Mouse (Mus musculus) left cerebral cortex, adult 11 months (tissue): Measurements from ENCODE around the gene Bcl2l15.
A peak's percentile ranks its signal among the peaks of the same experiment; 100 is the strongest.
"Not testable (repeated sequence)": the region's sequence is repeated elsewhere in the genome, so short reads cannot be mapped to it uniquely, and the experiment has no call there.

Experiments used
- DNase-seq: peaks from one replicate; pipeline ENCODE4 v3.0.0; 2022; ENCODE audit warnings: low spot score

The Bcl2l15 gene

GRCm38 (mm10) chr3:103831146-103831545, 1.3 kb upstream of the Bcl2l15 start:
- no peak for DNase-seq

DNA sequence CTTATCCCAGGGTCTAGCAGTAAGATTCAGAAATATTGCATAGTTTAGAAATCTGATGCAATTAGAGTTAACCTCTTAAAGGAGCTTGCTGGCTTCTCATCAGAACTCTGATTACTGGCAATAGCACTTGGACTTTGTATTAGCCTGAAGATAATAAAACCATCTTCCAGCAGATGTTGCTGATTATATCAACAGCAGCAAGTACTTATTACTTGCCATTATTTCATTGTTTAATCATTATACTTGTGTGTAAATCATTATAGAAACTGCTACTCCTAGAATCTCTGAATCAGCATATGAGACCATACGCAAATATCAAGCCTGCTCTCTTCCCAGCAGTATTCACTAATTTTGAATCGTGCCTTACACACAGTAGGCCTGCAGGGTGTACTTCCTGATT, 1.6 kb downstream of the Bcl2l15 start:
- DNase-seq: no peak

- DNase-seq: no peak
These were observed 3.0 kb downstream of the Bcl2l15 start for GRCm38 (mm10) chr3:103835272-103835950.

DNA sequence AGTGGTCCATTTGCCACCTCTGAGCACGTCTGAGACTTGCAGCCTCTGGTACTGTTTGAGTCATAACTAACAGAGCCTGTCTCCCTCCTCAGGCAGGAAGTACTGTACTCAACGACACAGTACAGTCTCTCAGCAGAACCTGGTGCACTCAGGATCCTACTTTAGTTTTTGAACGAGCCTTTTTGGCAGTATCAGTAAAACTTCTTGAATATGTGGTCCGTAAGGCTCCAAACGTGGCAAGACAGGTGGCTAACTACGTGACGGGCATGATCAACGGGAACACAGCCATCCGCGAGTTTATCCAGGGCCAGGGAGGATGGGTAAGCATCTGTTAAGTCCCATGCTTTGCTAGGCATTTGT, 3.5 kb downstream of the Bcl2l15 start:
- DNase-seq: no peak

DNA sequence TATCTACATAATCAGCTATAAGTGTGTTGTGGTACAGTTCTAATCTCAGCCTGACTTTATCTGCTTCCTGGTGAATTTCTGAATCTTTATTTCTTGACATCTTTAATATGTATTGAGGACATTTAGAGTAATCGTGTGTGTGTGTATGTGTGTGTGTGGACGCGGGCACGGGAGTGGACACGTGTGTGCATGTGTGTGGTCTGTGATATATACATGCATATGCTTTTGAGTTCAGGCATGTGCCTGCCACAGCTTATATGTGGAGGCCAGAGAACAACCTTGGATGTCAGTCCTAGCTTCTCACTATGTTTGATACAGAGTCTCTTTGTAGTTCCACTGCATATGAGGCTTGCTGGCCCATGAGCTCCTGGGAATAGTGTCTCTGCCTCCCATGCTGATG, 4.1 kb downstream of the Bcl2l15 start:
- DNase-seq: no peak

DNA sequence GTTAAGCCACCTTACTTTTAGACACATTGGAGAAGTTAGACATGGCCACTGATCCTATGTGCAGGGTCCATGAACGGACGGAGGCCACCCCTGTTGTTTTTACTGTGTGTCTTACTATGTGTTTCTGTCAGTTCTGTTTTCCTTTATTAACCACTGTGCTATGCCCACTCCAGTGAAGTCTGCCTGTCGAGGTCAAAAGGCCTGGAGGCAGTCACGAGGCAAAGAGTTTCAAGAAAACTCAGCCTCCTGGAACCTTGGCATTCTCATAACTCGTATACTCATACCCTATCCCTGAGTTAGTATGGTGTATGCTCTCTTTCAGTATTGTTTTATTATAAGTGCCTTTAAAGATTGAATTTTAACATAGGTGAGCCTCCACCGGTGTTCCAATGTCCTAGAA, 7.3 kb downstream of the Bcl2l15 start:
- no peak for DNase-seq

- DNase-seq: not testable (repeated sequence)
These were observed 7.8 kb downstream of the Bcl2l15 start for GRCm38 (mm10) chr3:103840195-103840594.

DNA sequence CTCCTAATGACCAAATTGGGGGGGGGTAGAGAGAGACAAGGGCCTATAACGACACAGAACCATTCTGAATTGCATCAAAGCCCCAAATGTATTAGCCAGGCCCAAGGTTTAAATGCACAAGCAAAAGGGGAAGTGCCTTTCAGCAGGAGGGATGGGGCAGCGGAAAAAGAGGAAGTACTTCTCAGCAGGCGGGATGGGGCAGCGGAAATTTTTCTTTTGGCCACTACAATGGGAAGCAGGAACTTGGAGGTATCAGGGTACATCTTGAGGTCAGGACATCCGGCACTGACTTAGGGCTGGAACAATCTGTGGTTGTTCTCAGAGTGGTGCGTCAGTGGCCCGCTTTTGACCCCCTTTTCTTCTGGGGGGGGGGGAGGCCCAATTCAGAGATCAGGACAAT, 8.5 kb downstream of the Bcl2l15 start:
- DNase-seq: not testable (repeated sequence)

DNA sequence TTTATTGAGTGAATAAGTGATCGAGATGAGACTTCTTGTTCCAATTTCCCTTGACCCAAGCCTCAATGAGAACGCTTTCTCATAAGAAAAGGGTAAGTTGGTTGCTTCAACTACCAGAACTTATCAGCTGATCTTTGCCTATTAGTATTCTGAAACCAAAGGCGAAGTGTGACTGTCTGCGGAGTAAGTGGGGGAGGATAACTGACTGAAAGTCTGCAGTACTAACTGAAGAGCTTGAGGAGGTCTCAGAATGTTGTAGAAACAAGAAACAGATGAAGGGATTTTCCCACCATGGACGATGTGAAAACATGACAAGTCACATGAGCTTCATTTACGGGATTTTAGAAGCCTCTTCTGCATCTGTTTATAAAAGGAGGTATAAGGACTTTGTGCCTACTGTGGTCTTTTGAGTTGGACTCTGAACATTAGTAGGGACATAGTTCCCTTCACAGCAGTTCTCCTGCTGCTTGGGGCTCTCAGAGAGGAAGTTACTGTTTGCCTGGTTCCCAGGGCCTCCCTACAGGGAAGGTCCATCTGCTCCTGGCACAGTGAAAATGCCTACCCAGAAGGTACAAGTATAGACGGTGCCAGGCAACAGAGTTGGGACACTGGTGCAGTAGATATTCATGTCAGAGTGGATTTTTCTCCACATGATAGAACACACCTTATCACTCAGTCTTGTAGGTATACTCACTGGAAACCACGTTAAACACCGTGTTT, 18.4 kb downstream of the Bcl2l15 start:
- no peak for DNase-seq

- no peak for DNase-seq
These were observed 19.1 kb downstream of the Bcl2l15 start for GRCm38 (mm10) chr3:103851481-103851880.

GRCm38 (mm10) chr3:103851882-103852281, 19.5 kb downstream of the Bcl2l15 start:
- no peak for DNase-seq

- peak; percentile 15 for DNase-seq
These were observed 20.3 kb downstream of the Bcl2l15 start for GRCm38 (mm10) chr3:103852565-103853299.

DNA sequence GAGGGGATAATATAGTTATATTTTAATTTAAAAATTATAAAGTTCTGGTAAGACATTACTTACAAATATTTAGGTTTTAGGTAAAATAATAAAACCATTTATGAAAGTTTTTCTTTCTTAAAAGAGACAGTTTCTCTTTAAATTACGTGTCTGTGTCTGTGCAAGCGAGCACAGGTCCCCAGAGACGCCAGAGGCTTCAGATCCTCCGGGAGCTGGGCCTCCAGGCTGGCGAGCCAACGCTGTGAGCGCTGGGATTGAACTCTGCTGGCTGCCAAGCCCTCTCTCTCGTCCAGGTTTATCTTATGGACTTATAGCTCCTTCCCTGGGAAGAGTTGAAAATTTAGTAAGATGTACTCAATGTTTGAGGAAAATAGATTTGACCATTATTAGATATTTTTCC, 21.4 kb downstream of the Bcl2l15 start:
- no peak for DNase-seq

DNA sequence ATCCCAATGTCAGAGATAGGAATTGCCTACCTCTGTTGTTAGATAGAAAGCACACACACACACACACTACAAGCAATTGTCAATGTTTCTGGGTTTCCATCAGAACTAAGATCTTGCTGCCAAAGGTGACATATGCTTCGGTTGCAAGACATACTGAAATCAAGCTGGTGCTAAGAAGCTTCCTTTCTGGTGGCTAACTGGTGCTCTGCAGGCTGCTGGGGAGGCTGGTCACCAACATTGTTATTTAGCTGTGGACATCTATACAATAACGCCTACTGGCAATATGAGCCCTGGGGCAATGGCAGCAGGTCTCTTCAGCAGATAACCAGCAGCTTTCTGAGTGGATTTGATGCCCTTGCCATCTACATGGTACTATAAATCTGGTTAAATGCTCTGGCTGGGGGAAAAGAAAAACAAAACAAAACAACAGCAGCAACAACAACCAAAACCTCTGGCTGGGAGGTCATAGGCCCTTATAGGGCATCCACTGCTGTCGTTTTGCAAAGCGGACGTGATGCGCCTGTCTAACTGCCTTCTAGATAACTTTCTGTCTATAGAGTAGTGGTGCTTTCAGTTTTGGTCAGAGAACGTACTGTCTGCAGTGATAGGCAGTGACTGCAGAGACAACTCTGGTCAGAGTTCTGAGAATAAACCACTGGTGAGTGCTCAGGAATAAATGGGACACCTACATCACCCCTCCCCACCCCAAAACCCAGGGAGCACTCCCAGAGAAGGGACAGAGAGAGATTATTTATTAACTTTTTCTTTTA, 24.8 kb downstream of the Bcl2l15 start:
- no peak for DNase-seq

- no peak for DNase-seq
These were observed 25.7 kb downstream of the Bcl2l15 start for GRCm38 (mm10) chr3:103857977-103858563.

DNA sequence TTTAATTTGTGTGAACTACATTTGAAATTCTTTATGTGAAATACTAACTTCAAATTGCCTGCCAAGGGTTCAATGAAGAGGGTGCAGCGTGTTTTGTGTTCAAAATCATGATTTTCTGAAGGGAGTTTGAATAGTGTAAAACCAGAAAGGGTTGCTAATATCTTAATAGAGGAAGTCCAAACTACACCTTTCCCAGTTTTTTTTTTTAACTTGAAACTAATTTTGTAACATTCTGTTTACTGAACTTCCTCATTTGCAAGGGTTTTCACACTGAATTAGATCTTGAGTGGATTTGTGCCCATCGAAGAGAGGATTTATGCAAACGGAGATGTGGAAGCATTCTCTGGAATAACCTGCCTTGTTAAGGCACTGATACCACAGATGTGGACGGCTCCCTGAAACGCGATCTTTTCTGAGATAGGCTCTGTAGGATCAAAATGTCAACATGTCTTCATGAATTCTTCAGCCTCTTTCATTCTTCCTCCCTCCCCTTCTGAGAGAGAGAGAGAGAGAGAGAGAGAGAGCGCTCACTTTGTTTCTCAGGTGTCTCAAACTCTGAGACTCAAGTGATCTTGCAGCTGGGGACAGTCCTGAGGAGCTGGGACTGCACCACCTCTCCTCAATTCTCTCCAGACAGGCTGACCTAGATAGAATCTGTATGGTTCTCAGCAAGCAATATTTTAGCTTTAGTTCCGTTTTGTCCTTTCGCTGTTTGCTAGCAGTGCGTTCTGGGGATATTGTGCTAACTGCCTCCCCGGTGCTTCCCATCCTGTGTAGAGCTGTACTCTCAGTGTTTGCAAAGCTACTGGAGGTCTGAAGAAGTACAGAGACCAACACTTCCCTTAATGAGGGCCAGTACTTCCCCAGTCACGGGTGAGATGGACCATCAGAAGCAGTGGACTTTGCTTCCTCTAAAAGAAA, 26.7 kb downstream of the Bcl2l15 start, which contains the start of gene Ptpn22:
Ptpn22 (plus strand) TSS at position 915 of the 921 bp plus-strand sequence.
- no peak for DNase-seq

DNA sequence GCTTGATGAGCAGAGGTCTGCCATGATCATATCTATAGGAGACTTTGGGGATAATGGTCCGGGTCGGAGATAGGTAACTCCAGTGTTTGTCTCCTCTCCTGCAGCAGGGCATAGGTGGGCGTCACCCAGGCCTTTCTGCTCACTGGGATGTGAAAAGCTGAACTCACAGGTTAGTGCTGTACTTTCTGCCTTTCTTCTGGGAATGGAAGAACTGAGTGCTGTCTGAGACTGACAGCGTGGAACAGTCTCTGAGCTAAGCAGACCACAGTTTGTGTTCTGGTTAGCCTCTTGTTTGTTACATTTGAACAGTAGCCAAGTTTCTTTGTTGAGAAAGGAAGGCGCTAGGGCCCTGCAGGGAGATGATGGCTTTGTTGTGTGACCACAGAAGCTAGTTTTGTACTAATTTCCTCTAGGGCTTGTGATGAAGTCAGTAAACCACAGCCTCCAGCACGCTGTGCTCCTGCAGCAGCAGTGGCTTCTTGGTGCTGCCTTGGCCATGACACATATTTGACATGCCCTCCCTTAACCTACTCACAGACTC, 27.5 kb downstream of the Bcl2l15 start:
- DNase-seq: no peak

DNA sequence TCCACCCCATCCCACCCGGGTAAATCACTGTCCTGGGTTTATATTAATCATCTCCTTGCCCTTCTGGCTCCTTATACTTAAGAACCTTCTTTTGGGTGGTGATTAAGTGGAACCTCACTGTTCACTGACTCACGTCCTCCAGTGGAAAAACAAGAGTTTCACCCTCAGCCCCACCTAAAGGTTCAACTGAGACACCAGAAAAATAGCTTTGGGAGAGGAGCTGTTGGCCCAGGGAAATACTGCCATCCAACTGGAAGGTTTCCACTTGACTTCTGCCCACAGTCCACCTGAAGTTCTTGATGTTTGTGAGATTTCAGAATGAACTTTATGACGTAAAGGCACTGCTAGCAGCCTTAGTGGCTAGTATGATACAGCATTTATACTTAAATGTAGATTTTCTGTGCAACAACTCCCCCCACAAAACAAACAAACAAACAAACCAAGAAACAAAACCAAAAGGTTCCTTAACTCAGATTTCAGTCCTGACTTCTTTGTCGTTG, 30.4 kb downstream of the Bcl2l15 start:
- no peak for DNase-seq

- DNase-seq: no peak
These were observed 31.8 kb downstream of the Bcl2l15 start for GRCm38 (mm10) chr3:103864200-103864599.

DNA sequence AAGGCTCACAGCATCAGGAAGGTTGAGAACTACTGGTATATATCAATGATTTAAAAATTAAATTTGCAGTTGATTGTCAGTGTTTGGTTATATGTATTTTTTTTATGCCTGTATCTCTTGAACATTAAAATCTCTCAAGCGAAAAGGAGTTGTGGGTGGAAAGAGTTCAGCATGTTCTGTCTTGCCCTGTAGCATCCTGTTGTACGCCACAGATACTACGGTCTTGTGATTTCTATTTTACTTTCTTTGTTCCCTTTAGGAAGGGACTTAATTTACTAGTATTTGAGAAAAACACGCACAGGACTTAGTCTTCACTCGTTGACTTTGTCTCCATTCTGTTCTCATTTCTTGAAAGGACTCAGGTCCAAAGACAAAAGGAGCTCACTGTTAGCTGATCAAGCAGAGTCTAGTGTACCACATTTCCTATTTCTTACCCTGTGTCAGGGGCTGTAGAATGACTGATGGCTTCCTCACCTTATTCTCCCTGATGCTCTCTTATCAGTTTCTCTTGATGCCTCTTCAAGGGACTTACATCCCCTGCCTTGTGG, 35.1 kb downstream of the Bcl2l15 start:
- DNase-seq: no peak
